Mouse (Mus musculus): Measurements from ENCODE around the gene Tgfbi. TPM values are rescaled to one million over a fixed set of nuclear protein-coding genes. Genes with fewer than 3 reads are reported as not detected.

Tgfbi gene
- 92.8 and 155 TPM in 2 replicates for polyA plus RNA-seq (2012; rRNA removed; ENCODE audit: low replicate concordance)

GRCm38 (mm10) chr13:56609103-56609856, at the start of gene Tgfbi:
Tgfbi (plus strand) TSS chr13:56609523.

Other genes starting within 250 kb of the Tgfbi start
- not detected in 2 replicates for gene Gm3045, start 182.9 kb upstream of the Tgfbi start, polyA plus RNA-seq (2012; rRNA removed; ENCODE audit: low replicate concordance)
- gene Slc25a48, start 171.2 kb upstream of the Tgfbi start, polyA plus RNA-seq (2012; rRNA removed; ENCODE audit: low replicate concordance) = 0.06 and 0.65 TPM in 2 replicates
- gene Il9, start 127.3 kb upstream of the Tgfbi start, polyA plus RNA-seq (2012; rRNA removed; ENCODE audit: low replicate concordance) = not detected in 2 replicates
- gene Fbxl21, start 87.1 kb upstream of the Tgfbi start, polyA plus RNA-seq (2012; rRNA removed; ENCODE audit: low replicate concordance) = 0.21 and 0.58 TPM in 2 replicates
- gene Lect2, start 61.0 kb upstream of the Tgfbi start, polyA plus RNA-seq (2012; rRNA removed; ENCODE audit: low replicate concordance) = 0.20 and 1.2 TPM in 2 replicates
- gene Smad5, start 93.5 kb downstream of the Tgfbi start, polyA plus RNA-seq (2012; rRNA removed; ENCODE audit: low replicate concordance) = 2.8 and 3.2 TPM in 2 replicates
- gene Gm45623, start 144.3 kb downstream of the Tgfbi start, polyA plus RNA-seq (2012; rRNA removed; ENCODE audit: low replicate concordance) = 0.15 and 0.30 TPM in 2 replicates

Measured in duodenum, adult 2 months (tissue).